ENCODE assay signal across 9 mouse cellular contexts in the genomic region with DNA sequence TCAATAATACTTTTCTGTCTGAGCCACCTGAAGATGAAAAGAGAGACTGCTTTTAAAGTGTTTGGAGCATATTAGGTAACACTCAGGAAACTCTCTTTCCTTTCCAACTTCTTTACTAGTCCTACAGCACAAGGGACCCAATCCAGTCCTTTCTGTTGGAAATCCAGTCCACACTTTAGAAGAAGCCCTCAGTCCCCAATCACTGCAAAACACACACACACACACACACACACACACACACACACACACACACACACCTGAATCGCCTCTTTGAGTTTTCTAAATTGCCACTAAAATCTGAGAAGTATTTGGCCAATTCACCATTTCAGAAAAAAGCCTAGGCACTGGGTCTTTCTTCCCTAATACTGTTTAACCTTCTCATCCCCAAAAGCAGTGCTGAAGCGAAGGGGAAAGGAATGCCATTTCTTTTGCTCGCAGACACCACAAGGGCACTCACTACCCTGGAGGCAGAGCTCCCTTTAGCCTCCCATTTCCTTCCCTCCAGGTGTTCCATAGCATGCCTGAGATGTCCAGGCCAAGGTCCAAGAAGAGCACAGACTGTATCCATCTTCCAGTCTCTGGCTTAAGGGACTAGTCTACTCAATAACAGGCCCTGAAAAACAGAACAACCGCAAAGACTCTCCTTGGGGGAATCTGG. TPM values are rescaled to one million over a fixed set of nuclear protein-coding genes. Genes with fewer than 3 reads are reported as not detected.
DNase-seq lines count a peak whose midpoint lies in the region; ATAC-seq and TF ChIP-seq lines count a peak whose summit lies in the region.
"Had no signal": no experiment of that assay in that cellular context is flagged by ENCODE, and none has a peak within 500 bp of the region (broad histone marks: within the 10 kb centered on the region; RNA-seq: fewer than 3 reads in every experiment).

No protein-coding gene starts in this region.

- H3K4me2 ChIP-seq in kidney, postnatal 0 days (ENCODE audit: low read length) = no peak overlapping the region

- DNase-seq in gastrocnemius, postnatal 10 days = peak; percentile 4
- no peak for DNase-seq in gastrocnemius, adult 18-20 months (ENCODE audit: low spot score)
- DNase-seq in embryonic facial prominence, embryonic 10.5 days (ENCODE audit: low spot score) = peak; percentile 44
- DNase-seq in kidney, postnatal 0 days (ENCODE audit: low spot score) = peak; percentile 44
- no peak for DNase-seq in layer of hippocampus, postnatal 25 days (ENCODE audit: extremely low spot score in 1 of 2, low spot score in 1 of 2)
- DNase-seq in layer of hippocampus, adult 18-20 months (ENCODE audit: low spot score in 2 of 2) = no peak

- H3K9ac ChIP-seq in ES-Bruce4 (ENCODE audit: low read depth, poor library complexity, severe bottlenecking) = no peak overlapping the region
- H3K9ac ChIP-seq in kidney, postnatal 0 days (ENCODE audit: low read depth, low read length) = no peak overlapping the region

- no peak for ATAC-seq in kidney, postnatal 0 days (replicated peaks; ENCODE audit: low FRiP score, low read depth)
- no peak for ATAC-seq in monocyte, adult 5-6 weeks (replicated peaks; ENCODE audit: insufficient number of reproducible peaks, low FRiP score, low TSS enrichment, poor library complexity, severe bottlenecking)

- H3K27me3 ChIP-seq in ES-Bruce4 (ENCODE audit: control insufficient read depth, insufficient read depth, low read length, poor library complexity, severe bottlenecking) = no peaks in the 10 kb centered on the region
- peaks cover 41% of the 10 kb centered on the region for H3K27me3 ChIP-seq in embryonic facial prominence, embryonic 10.5 days (replicated peaks; ENCODE audit: low read depth, poor library complexity, severe bottlenecking)
- H3K27me3 ChIP-seq in kidney, postnatal 0 days (ENCODE audit: insufficient read depth, low read length) = no peaks in the 10 kb centered on the region

- no peak overlapping the region for H3K4me3 ChIP-seq in ES-Bruce4 (ENCODE audit: low read depth, low read length)
- no peak overlapping the region for H3K4me3 ChIP-seq in embryonic facial prominence, embryonic 10.5 days
- no peak overlapping the region for H3K4me3 ChIP-seq in kidney, postnatal 0 days (replicated peaks; ENCODE audit: low read depth, low read length)
- H3K4me3 ChIP-seq: myocyte had no signal

- peak overlapping the region; percentile 58 for H3K27ac ChIP-seq in ES-Bruce4 (ENCODE audit: insufficient read depth, low read length)
- H3K27ac ChIP-seq in embryonic facial prominence, embryonic 10.5 days (replicated peaks) = no peak overlapping the region
- no peak overlapping the region for H3K27ac ChIP-seq in kidney, postnatal 0 days

- TF ChIP-seq POLR2A in ES-Bruce4 (IDR thresholded peaks at IDR 0.05; ENCODE audit: insufficient read depth, low read length) = no peak

- H3K36me3 ChIP-seq in ES-Bruce4 (ENCODE audit: control insufficient read depth, insufficient read depth, low read length, poor library complexity, severe bottlenecking) = no peaks in the 10 kb centered on the region
- no peaks in the 10 kb centered on the region for H3K36me3 ChIP-seq in embryonic facial prominence, embryonic 10.5 days (replicated peaks)
- no peaks in the 10 kb centered on the region for H3K36me3 ChIP-seq in kidney, postnatal 0 days (ENCODE audit: insufficient read depth, low read length)

- peak; percentile 55; the same call in 1 of the 2 replicates for TF ChIP-seq EP300 in ES-Bruce4 (IDR thresholded peaks at IDR 0.05; ENCODE audit: insufficient read depth, low read depth, low read length)

- no peak for TF ChIP-seq CTCF in ES-Bruce4 (IDR thresholded peaks at IDR 0.05; ENCODE audit: low read depth, low read length)
- no peak for TF ChIP-seq CTCF in kidney, postnatal 0 days (IDR thresholded peaks at IDR 0.05; ENCODE audit: low read depth)

- WGBS in embryonic facial prominence, embryonic 10.5 days = 25% methylated on average over 4 of the region's 4 CpGs
- 32% methylated on average over 4 of the region's 4 CpGs for WGBS in kidney, postnatal 0 days

- H3K9me3 ChIP-seq in ES-Bruce4 (replicated peaks; ENCODE audit: control insufficient read depth, insufficient read depth, low read length, poor library complexity, severe bottlenecking) = no peaks in the 10 kb centered on the region
- H3K9me3 ChIP-seq in embryonic facial prominence, embryonic 10.5 days = no peaks in the 10 kb centered on the region
- H3K9me3 ChIP-seq in kidney, postnatal 0 days (replicated peaks; ENCODE audit: low read length) = no peaks in the 10 kb centered on the region

- H3K4me1 ChIP-seq in ES-Bruce4 (ENCODE audit: control insufficient read depth, insufficient read depth, low read length) = peaks cover 7% of the 10 kb centered on the region
- peaks cover 10% of the 10 kb centered on the region; the same call in 1 of the 2 replicates for H3K4me1 ChIP-seq in embryonic facial prominence, embryonic 10.5 days
- no peaks in the 10 kb centered on the region for H3K4me1 ChIP-seq in kidney, postnatal 0 days (replicated peaks; ENCODE audit: insufficient read depth, low read length)

RNA-seq across cellular contexts. Expression of gene Gpc4, which starts 28.4 kb away (rescaled TPM):
- total RNA-seq in gastrocnemius, postnatal 10 days (2021) = 100 to 1,000 TPM; 124 to 131 TPM
- total RNA-seq in gastrocnemius, adult 18-20 months (2021) = 10 to 100 TPM; 38.6 to 46.2 TPM
- polyA plus RNA-seq in ES-Bruce4 (2011; ENCODE audit: insufficient read depth, insufficient read length, low read depth, missing spikeins) = 129 and 139 TPM in 2 replicates
- polyA plus RNA-seq in embryonic facial prominence, embryonic 10.5 days (2016; fragmentation: Nextera tagmentation; extraction: Ambion mirVana) = 35.3 and 36.2 TPM in 2 replicates
- polyA plus RNA-seq in kidney, postnatal 0 days (2015; fragmentation: Nextera tagmentation; extraction: Ambion mirVana) = 119 and 141 TPM in 2 replicates
- total RNA-seq in layer of hippocampus, postnatal 25 days (2021) = 10 to 100 TPM; 48.3 to 54.1 TPM
- total RNA-seq in layer of hippocampus, adult 18-20 months (2021) = 10 to 100 TPM; 52.4 to 54.6 TPM
- total RNA-seq in monocyte, adult 5-6 weeks (2017) = 0.39 to 1.2 TPM in 2 of 3 replicates, not detected in the other

Comparison
In these comparisons a context has a peak if more than half of its experiments do, and no peak if none do; other contexts are left out.
1. DNase-seq: peak in gastrocnemius, postnatal 10 days (single experiment), embryonic facial prominence, embryonic 10.5 days (single experiment) and kidney, postnatal 0 days (single experiment); none in gastrocnemius, adult 18-20 months (single experiment), layer of hippocampus, postnatal 25 days (0 of 2) and layer of hippocampus, adult 18-20 months (0 of 2).
2. RNA of gene Gpc4, which starts 28.4 kb away (total RNA-seq): 124 to 131 TPM in gastrocnemius, postnatal 10 days, 52.4 to 54.6 TPM in layer of hippocampus, adult 18-20 months, 48.3 to 54.1 TPM in layer of hippocampus, postnatal 25 days and 38.6 to 46.2 TPM in gastrocnemius, adult 18-20 months; 0.39 to 1.2 TPM in monocyte, adult 5-6 weeks; every median in the first group is over 10 times any median in the second.